Mouse (Mus musculus): Measurements from ENCODE around the gene Zfand3.

The Zfand3 gene

GRCm38 (mm10) chr17:30222361-30222760 lies 217.8 kb downstream of the Zfand3 start:
- in situ Hi-C loops (cut with MboI, MseI): no loop called here

DNA sequence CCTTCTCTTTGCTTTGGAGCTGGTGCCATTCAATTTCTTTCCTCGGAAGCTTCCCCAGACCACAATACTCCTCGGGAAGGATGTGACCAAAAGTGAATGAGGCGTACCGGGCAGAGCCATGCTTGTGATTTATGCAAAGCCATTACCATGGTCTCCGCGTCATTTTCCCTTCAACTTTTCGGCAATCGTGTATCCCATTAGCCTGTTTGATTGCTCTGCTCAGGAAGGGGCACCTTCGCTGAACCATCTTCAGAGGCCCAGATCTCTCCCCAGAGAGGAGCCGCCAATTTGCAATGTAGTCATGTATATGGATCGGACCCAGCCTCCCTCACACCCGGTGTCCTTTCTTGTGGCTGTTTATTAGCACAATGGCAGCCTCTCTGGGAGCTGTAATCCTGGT lies 218.3 kb downstream of the Zfand3 start:
- in situ Hi-C loops (cut with MboI, MseI): no loop called here

DNA sequence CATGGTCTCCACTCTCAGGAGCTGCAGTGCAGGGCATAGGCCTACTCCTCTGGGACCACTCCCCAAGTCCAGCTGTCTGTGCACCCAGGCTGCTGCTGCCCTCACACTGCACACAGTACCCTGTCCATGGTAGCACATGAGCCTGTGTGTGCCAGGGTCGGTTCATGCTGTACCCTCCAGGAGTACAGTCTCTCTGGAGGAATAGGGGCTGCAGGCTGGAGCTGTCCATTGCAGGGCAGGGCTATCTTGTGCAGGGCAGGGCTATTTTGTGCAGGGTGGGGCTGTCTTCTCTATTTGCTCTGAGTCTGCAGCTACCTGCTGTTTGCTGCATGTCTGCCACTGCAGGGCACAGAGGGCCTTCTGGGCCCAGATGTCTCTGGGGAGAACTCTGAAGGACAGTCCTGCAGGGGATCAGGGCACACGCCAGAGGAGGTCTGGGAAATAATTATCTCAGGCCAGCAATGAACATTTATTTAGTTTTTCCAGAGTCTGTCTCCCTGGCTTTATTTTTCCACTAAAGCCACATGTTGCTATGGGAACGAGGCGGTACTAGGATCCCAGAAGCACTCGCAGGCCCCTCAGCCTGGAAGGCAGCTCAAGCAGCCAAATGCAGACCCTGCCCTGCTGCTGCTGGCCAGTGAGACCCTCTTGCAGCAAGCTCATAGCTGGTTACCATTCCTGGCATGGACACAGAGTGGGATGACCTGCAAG lies 220.7 kb downstream of the Zfand3 start:
- in situ Hi-C loops (cut with MboI, MseI): no loop called here

GRCm38 (mm10) chr17:30228439-30229215 lies 224.1 kb downstream of the Zfand3 start:
- in situ Hi-C loops (cut with MboI, MseI): no loop called here

- in situ Hi-C loops (cut with MboI, MseI): no loop called here
These were observed 225.9 kb downstream of the Zfand3 start for GRCm38 (mm10) chr17:30230428-30230827.

GRCm38 (mm10) chr17:30231483-30231882 lies 226.9 kb downstream of the Zfand3 start:
- in situ Hi-C loops (cut with MboI, MseI): no loop called here

DNA sequence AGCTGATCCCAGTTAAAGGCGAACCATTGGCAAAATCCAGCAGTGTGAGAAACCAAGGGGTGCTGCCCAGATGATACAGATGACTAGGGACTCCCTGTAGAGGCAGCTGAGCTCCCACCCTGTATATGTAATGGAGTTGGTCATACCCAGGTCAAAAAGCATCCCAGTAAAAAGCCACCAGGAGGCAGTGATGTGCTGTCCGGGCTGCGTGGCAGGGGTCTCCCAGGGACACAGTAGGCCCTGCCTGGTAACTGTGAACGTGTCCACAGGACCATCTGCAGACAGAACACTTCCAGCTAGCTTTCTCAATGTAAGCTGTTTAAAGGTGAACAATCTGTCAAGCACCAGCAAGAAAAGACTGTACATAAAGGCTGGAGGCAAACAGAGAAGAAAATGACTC lies 228.2 kb downstream of the Zfand3 start:
- in situ Hi-C loops (cut with MboI, MseI): no loop called here

DNA sequence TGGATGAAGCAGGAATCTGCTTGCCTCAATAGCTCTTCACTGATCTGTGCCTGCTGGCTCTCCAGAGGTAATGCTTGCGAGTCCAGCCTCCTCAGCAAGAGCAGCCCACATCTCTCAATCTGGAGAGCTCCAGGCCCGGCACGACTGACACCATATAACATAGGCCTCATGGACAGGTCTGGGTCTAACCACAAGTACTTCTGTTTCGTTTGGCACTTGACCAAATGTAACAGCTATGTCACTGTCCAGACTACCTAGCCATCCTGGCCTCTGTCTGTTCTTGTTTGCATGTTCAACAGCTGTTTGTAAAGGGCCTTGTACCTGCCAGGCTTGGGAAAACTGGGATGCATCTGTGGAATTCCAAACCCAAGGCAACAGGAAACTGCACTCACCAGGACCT lies 230.8 kb downstream of the Zfand3 start:
- in situ Hi-C loops (cut with MboI, MseI): no loop called here

DNA sequence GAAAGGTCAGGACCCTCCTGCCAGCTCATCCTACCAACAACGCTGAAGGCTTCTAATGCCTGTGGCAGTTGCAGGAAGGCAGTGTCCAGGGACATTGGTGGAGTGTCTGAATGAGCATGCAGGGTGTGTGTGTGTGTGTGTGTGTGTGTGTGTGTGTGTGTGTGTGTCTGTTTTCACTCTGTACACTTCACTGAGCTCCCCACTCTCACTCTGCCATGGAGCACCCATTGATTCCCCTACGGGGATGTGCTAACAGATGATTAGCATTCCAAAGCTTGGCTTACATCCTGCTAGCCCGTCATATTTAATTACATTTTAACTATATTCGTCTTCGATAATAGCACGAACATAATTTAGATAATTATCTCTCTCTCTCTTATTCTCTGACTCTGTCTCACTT lies 232.1 kb downstream of the Zfand3 start:
- in situ Hi-C loops (cut with MboI, MseI): no loop called here

- in situ Hi-C loops (cut with MboI, MseI): no loop called here
These were observed 233.1 kb downstream of the Zfand3 start for GRCm38 (mm10) chr17:30237600-30237999.

- in situ Hi-C loops (cut with MboI, MseI): no loop called here
These were observed 234.9 kb downstream of the Zfand3 start for GRCm38 (mm10) chr17:30239458-30239857.

DNA sequence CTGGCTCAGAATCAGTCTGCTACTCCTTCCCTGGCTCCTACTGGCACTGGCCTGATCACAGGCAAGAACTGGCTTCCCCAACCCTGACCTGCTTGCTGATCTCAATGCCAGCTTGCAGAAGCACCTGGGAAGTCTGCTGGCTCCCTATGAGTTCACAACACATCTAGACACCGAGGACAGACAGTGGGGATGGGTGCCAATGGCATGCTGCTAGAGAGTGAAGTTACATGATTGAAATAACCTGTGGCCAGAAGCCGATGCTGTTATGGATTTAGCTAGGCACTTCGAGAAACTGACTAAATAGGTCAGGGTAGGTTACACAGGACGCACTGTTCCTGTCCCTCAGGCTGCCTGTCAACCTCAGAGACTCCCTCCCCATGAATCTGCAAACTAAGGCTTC lies 236.1 kb downstream of the Zfand3 start:
- in situ Hi-C loops (cut with MboI, MseI): no loop called here

DNA sequence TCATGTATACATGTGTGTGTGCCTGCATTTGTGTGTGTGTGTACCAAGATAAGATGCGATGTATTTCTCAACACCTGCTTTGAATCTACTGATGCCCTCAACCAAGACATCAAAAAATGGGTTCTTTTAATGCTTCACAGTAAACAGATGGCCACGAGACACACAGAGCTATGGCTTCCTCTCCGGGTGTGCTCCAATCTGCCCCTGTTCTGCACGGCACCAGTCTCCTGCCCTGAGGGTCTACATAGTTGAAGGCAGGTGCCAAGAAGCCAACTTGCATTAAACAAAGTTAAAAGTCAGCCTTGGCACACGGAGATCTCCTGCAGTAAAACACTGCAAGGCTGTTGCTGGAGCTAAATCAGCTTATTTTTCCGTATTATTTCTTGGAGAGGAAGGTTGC lies 236.5 kb downstream of the Zfand3 start:
- in situ Hi-C loops (cut with MboI, MseI): no loop called here

GRCm38 (mm10) chr17:30241720-30242322 lies 237.3 kb downstream of the Zfand3 start:
- in situ Hi-C loops (cut with MboI, MseI): no loop called here

- in situ Hi-C loops (cut with MboI, MseI): no loop called here
These were observed 238.1 kb downstream of the Zfand3 start for GRCm38 (mm10) chr17:30242647-30243046.

- in situ Hi-C loops (cut with MboI, MseI): no loop called here
These were observed 239.0 kb downstream of the Zfand3 start for GRCm38 (mm10) chr17:30243540-30243939.

DNA sequence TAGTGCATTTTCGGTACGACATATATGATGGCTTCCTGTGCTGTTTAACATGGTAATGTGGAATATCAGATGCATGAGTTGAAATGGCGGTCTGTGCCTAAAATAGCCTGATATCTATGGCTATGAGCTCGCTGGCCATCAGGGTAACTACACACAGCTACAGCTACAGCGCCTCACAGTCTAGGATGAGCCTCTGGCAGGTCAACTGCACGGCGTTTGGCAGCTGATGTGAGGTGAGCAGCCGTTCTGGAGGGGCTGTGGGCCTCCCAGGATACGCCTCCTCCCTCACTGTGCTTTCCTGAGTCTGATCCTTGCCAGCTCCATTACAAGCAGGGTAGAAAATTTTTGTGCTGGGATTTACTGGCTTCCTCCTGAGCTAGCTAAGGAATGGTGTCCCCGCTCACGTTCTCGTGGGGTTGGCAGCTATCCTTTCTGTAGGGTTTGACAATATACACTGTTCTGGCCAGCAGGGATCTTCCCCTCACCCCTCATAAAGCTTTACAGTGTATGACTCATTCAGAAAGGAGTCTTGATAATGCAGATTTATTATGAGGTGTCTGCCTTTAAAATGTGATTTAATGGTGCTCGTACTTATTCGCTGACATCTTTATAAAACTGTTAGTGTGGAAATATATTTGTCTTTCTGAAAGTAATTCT lies 240.2 kb downstream of the Zfand3 start:
- in situ Hi-C loops (cut with MboI, MseI): no loop called here

DNA sequence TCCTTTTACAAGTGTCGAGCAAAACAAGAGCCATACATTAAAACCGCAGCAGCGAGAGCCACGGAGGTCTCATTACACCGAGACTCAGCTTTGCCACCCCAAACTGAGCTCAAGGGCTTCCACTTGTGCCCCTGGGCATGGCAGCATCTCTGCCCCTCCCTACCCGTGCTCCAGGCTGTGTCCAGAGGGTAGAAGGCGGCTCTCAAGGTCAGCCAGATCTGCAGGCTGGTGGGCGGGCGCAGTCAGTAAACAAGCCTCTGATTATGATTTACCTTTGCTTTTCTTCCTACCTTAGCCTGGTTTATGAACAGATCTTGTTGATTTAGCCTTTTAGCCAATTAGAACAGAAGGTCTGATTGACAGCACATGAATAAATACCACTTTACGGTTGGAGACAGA lies 240.8 kb downstream of the Zfand3 start:
- in situ Hi-C loops (cut with MboI, MseI): no loop called here

DNA sequence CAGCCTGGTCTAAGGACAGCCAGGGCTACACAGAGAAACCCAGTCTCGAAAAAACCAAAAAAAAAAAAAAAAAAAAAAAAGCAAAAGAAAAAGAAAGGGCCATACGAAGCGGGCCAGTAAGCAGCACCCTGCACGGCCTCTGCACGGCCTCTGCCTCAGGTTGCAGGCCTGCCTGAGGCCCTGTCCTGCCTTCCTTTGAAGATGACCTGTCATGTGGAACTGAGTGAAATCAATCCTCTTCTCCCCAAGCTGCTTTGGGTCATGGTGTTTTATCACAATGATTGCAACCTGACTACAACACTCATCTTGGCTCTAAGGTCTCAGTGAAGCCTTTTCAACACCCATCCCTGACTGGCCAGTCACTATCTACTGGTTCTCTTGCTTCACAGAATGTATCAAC lies 248.5 kb downstream of the Zfand3 start:
- in situ Hi-C loops (cut with MboI, MseI): no loop called here

- in situ Hi-C loops (cut with MboI, MseI): no loop called here
These were observed 249.4 kb downstream of the Zfand3 start for GRCm38 (mm10) chr17:30253924-30254323.

- in situ Hi-C loops (cut with MboI, MseI): no loop called here
These were observed 251.5 kb downstream of the Zfand3 start for GRCm38 (mm10) chr17:30255928-30256560.

DNA sequence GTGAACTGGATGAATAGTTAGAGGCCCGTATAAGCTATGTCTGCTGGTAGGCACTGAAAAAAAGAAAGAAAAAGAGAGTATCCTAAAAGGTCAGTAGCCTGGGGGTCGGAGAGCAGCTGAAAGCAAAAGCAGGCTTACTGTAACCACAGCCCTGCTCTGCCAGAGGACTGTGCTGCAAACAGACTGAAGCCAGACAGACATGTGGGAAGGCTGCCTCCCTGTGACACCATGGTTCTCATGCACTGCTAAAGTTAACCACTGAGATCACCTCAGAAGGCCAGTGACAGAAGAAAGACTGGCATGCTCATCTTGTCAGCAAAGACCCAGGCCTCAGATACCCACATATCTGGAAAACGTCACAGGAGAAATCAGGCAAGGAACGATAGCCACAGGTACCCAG lies 253.9 kb downstream of the Zfand3 start:
- in situ Hi-C loops (cut with MboI, MseI): no loop called here

All from regulatory T cell (primary cell).